19 mouse cellular contexts compared by ENCODE assay signal in the genomic region with DNA sequence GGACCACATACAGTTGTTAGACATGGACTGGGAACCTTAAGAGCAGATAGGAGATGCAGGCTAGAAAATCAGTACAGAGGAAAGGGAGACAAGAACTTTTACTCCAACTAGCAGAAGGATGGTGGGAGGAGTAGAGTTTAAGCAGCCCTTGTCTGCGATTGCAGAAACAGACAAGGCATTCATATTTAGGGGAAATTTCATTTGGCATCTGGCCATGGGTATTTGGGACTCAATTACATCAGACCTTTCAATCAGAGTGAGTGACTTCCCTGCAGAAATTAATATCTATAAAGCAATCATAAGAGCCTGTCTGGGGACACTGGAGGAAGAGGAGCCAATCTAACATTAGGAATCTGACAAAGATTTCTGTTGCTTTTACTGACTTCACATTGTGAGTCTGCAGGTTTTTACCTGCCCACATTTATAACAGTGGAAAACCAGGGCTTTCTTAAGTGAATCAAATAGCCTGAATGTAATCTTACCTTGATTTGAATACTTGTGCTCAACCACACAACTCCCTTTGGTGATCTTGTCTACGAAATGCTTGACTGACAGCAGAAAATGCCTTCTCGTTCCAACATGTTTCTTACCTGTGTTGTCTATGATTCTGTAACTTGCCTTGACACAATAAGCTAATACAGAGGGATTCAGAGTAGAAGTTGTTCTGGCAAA.
DNase-seq lines count a peak whose midpoint lies in the region; ATAC-seq lines count a peak whose summit lies in the region.
"Had no signal": no experiment of that assay in that cellular context is flagged by ENCODE, and none has a peak within 500 bp of the region (broad histone marks: within the 10 kb centered on the region; RNA-seq: fewer than 3 reads in every experiment).

No protein-coding gene starts in this region.

- H3K27me3 ChIP-seq in embryonic facial prominence, embryonic 14.5 days (replicated peaks; ENCODE audit: control insufficient read depth, insufficient read depth, low read length) = no peaks in the 10 kb centered on the region
- H3K27me3 ChIP-seq: heart, embryonic 15.5 days had no signal

- WGBS in embryonic facial prominence, embryonic 14.5 days = 67% methylated on average over 3 of the region's 3 CpGs

- H3K27ac ChIP-seq in embryonic facial prominence, embryonic 14.5 days (replicated peaks; ENCODE audit: low read depth, low read length) = peak overlapping the region; percentile 22; the same call in 1 of the 2 replicates
- H3K27ac ChIP-seq: heart, adult 2 months; heart, embryonic 15.5 days; hindbrain, embryonic 14.5 days had no signal

- no peak overlapping the region for H3K9ac ChIP-seq in embryonic facial prominence, embryonic 14.5 days (ENCODE audit: low read depth, low read length)
- H3K9ac ChIP-seq: heart, embryonic 15.5 days; hindbrain, embryonic 14.5 days had no signal

- 0 out of 2 replicates have a peak, but pooled peaks cover 3% of the 10 kb centered on the region for H3K9me3 ChIP-seq in embryonic facial prominence, embryonic 14.5 days (ENCODE audit: control insufficient read depth, low read length)
- H3K9me3 ChIP-seq: heart, embryonic 15.5 days had no signal

- no peaks in the 10 kb centered on the region for H3K36me3 ChIP-seq in embryonic facial prominence, embryonic 14.5 days (ENCODE audit: control insufficient read depth, insufficient read depth, low read length)
- H3K36me3 ChIP-seq: heart, embryonic 15.5 days had no signal

- no peak overlapping the region for H3K4me2 ChIP-seq in embryonic facial prominence, embryonic 14.5 days (ENCODE audit: low read depth, low read length)
- H3K4me2 ChIP-seq: heart, embryonic 11.5 days; heart, embryonic 15.5 days; hindbrain, embryonic 14.5 days had no signal

- peak; percentile 13 for DNase-seq in layer of hippocampus, adult 11-12 months (ENCODE audit: low spot score)
- DNase-seq in layer of hippocampus, postnatal 36 days = no peak
- peak; percentile 36 for DNase-seq in brain, adult 2 months (ENCODE audit: low read depth, low spot score)
- peak; percentile 76 for DNase-seq in embryonic facial prominence, embryonic 14.5 days (ENCODE audit: low spot score)
- peak; percentile 3 to 16 for DNase-seq in layer of hippocampus, postnatal 14 days (ENCODE audit: low spot score in 2 of 2)
- DNase-seq in testis, postnatal 14 days (ENCODE audit: low spot score) = no peak
- no peak for DNase-seq in kidney, postnatal 4 days
- DNase-seq: adrenal gland, adult 8-10 months; cerebellum, adult 18-20 months; cerebellum, adult 9-11 months; cerebellum, postnatal 36 days; gastrocnemius, postnatal 14 days; heart, adult 2 months; heart, postnatal 14 days had no signal

- peak; percentile 65 for ATAC-seq in embryonic facial prominence, embryonic 14.5 days (ENCODE audit: low read depth)
- ATAC-seq: forebrain, embryonic 14.5 days; intestine, embryonic 16.5 days had no signal

- no peak overlapping the region for H3K4me3 ChIP-seq in embryonic facial prominence, embryonic 14.5 days (ENCODE audit: low read depth, low read length)
- H3K4me3 ChIP-seq: heart, adult 2 months; heart, embryonic 15.5 days had no signal

- no peaks in the 10 kb centered on the region for H3K4me1 ChIP-seq in embryonic facial prominence, embryonic 14.5 days (ENCODE audit: control insufficient read depth, insufficient read depth, low read length)
- H3K4me1 ChIP-seq: heart, embryonic 15.5 days had no signal

Comparison
In these comparisons a context has a peak if more than half of its experiments do, and no peak if none do; other contexts are left out.
1. DNase-seq: peak in layer of hippocampus, adult 11-12 months (single experiment), brain, adult 2 months (single experiment), embryonic facial prominence, embryonic 14.5 days (single experiment) and layer of hippocampus, postnatal 14 days (2 of 2); none in layer of hippocampus, postnatal 36 days (0 of 2), testis, postnatal 14 days (single experiment) and kidney, postnatal 4 days (0 of 2).